Comparison of ENCODE assay signal across 12 mouse cellular contexts in the genomic region with DNA sequence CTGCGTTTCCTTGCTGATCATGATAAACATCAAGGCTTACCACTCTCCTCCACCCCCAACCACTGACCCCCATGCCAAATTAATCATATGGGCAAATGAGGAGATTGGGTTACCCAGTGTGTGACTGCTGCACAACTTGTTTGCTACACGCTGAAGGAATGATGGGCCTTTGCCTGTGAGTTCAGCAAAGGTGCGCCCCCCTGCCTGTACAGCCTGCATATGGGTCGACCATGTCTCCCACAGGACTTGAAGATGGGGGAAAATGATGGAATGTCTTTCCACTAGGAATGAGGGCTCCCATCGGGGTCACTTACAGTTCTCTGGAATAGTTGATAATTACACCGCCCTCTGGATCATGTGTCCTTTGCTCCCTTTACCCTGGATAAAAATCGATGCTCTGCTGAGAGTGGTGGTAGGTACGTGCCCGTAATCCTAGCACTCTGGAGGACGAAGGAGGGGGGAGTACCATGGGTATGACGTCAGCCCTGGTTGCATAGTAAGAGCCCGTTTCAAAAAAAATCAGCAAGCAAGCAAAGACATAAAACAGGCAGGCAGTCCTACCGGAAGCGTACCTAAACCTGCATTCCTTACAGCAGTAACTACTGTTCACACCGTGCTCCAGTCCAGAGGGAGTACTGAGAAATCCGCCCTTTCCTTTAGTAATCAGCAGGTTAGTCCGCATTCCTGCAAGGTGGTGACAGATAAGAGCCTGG. TPM values are rescaled to one million over a fixed set of nuclear protein-coding genes. Genes with fewer than 3 reads are reported as not detected.
DNase-seq lines count a peak whose midpoint lies in the region; ATAC-seq lines count a peak whose summit lies in the region.
"Had no signal": no experiment of that assay in that cellular context is flagged by ENCODE, and none has a peak within 500 bp of the region (broad histone marks: within the 10 kb centered on the region; RNA-seq: fewer than 3 reads in every experiment).

No protein-coding gene starts in this region.

- H3K4me1 ChIP-seq in hindbrain, embryonic 11.5 days (replicated peaks; ENCODE audit: control insufficient read depth, insufficient read depth, low read length): no peaks in the 10 kb centered on the region
- H3K4me1 ChIP-seq in hindbrain, embryonic 10.5 days (replicated peaks): 0 out of 2 replicates have a peak, but pooled peaks cover 6% of the 10 kb centered on the region
- no peaks in the 10 kb centered on the region for H3K4me1 ChIP-seq in liver, embryonic 15.5 days (replicated peaks)

- 66% methylated on average over 17 of the region's 17 CpGs for WGBS in hindbrain, embryonic 11.5 days
- WGBS in hindbrain, embryonic 10.5 days: 57% methylated on average over 17 of the region's 17 CpGs
- 38% methylated on average over 17 of the region's 17 CpGs for WGBS in liver, embryonic 15.5 days (ENCODE audit: insufficient replicate concordance)

- no peaks in the 10 kb centered on the region for H3K9me3 ChIP-seq in hindbrain, embryonic 11.5 days (ENCODE audit: control insufficient read depth, low read length)
- no peaks in the 10 kb centered on the region for H3K9me3 ChIP-seq in hindbrain, embryonic 10.5 days
- H3K9me3 ChIP-seq in liver, embryonic 15.5 days (replicated peaks): no peaks in the 10 kb centered on the region

- DNase-seq in hindbrain, embryonic 11.5 days (ENCODE audit: low spot score): no peak
- no peak for DNase-seq in hindbrain, embryonic 10.5 days (ENCODE audit: low spot score)
- peak; percentile 53 for DNase-seq in R1 (ENCODE audit: low read depth, low spot score)
- peak; percentile 52 for DNase-seq in forelimb bud, embryonic 11.5 days (ENCODE audit: low read depth, low spot score)
- no peak for DNase-seq in right cerebral cortex, postnatal 10 days (ENCODE audit: low spot score in 2 of 2)
- no peak for DNase-seq in adrenal gland, postnatal 4 days (ENCODE audit: low spot score in 2 of 2)
- DNase-seq: adrenal gland, postnatal 14 days; cerebellum, postnatal 14 days; gastrocnemius, postnatal 25 days had no signal

- H3K36me3 ChIP-seq in hindbrain, embryonic 11.5 days (ENCODE audit: control insufficient read depth, insufficient read depth, low read length): no peaks in the 10 kb centered on the region
- no peaks in the 10 kb centered on the region for H3K36me3 ChIP-seq in hindbrain, embryonic 10.5 days
- H3K36me3 ChIP-seq in liver, embryonic 15.5 days (replicated peaks): no peaks in the 10 kb centered on the region

- no peaks in the 10 kb centered on the region for H3K27me3 ChIP-seq in hindbrain, embryonic 11.5 days (ENCODE audit: control insufficient read depth, insufficient read depth, low read length)
- no peaks in the 10 kb centered on the region for H3K27me3 ChIP-seq in hindbrain, embryonic 10.5 days (ENCODE audit: insufficient read depth, poor library complexity, severe bottlenecking)
- H3K27me3 ChIP-seq in liver, embryonic 15.5 days: no peaks in the 10 kb centered on the region

- no peak overlapping the region for H3K27ac ChIP-seq in hindbrain, embryonic 11.5 days (ENCODE audit: low read depth, low read length)
- no peak overlapping the region for H3K27ac ChIP-seq in hindbrain, embryonic 10.5 days
- no peak overlapping the region for H3K27ac ChIP-seq in liver, embryonic 15.5 days (replicated peaks)
- H3K27ac ChIP-seq: left cerebral cortex, adult 2 months had no signal

- no peak overlapping the region for H3K4me3 ChIP-seq in hindbrain, embryonic 11.5 days (ENCODE audit: low read depth, low read length)
- H3K4me3 ChIP-seq in hindbrain, embryonic 10.5 days: no peak overlapping the region
- H3K4me3 ChIP-seq in liver, embryonic 15.5 days (replicated peaks): no peak overlapping the region
- H3K4me3 ChIP-seq: left cerebral cortex, adult 2 months had no signal

- no peak overlapping the region for H3K4me2 ChIP-seq in hindbrain, embryonic 11.5 days (replicated peaks; ENCODE audit: low read depth, low read length)
- H3K4me2 ChIP-seq in liver, embryonic 15.5 days: peak overlapping the region; percentile 34

- 0 out of 2 replicates have a peak, but pooled peaks have one; percentile 43 for ATAC-seq in hindbrain, embryonic 11.5 days (ENCODE audit: low FRiP score)
- ATAC-seq in liver, embryonic 15.5 days (ENCODE audit: insufficient read depth): peak; percentile 78
- ATAC-seq in frontal cortex, adult (ENCODE audit: low TSS enrichment): no peak

- no peak overlapping the region for H3K9ac ChIP-seq in hindbrain, embryonic 11.5 days (ENCODE audit: low read depth, low read length)
- no peak overlapping the region for H3K9ac ChIP-seq in liver, embryonic 15.5 days

RNA-seq across cellular contexts. Expression of gene Bmp8b, which starts 11.7 kb away (rescaled TPM):
- 0.20 TPM in 1 of 2 replicates, not detected in the other for polyA plus RNA-seq in hindbrain, embryonic 11.5 days (2014; fragmentation: Nextera tagmentation; extraction: Ambion mirVana)
- polyA plus RNA-seq in hindbrain, embryonic 10.5 days (2016; fragmentation: Nextera tagmentation; extraction: Ambion mirVana): 0.25 and 0.60 TPM in 2 replicates
- 0.15 and 0.25 TPM in 2 replicates for polyA plus RNA-seq in liver, embryonic 15.5 days (2015; fragmentation: Nextera tagmentation; extraction: Ambion mirVana)
- under 1 TPM in 1 of 2 experiments, not detected in 1; 0.20 TPM for total RNA-seq in adrenal gland, postnatal 4 days (2021)
- total RNA-seq: adrenal gland, postnatal 14 days; gastrocnemius, postnatal 25 days had no signal

RNA-seq across cellular contexts. Expression of gene Oxct2b, which starts 22.8 kb away (rescaled TPM):
- 0.13 and 0.28 TPM in 2 replicates for polyA plus RNA-seq in hindbrain, embryonic 11.5 days (2014; fragmentation: Nextera tagmentation; extraction: Ambion mirVana)
- polyA plus RNA-seq in hindbrain, embryonic 10.5 days (2016; fragmentation: Nextera tagmentation; extraction: Ambion mirVana): not detected in 2 replicates
- not detected in 2 replicates for polyA plus RNA-seq in liver, embryonic 15.5 days (2015; fragmentation: Nextera tagmentation; extraction: Ambion mirVana)
- total RNA-seq in adrenal gland, postnatal 4 days (2021): not detected
- total RNA-seq: adrenal gland, postnatal 14 days; gastrocnemius, postnatal 25 days had no signal

RNA-seq across cellular contexts. Expression of gene Ppie, which starts 46.5 kb away (rescaled TPM):
- polyA plus RNA-seq in hindbrain, embryonic 11.5 days (2014; fragmentation: Nextera tagmentation; extraction: Ambion mirVana): 106 and 112 TPM in 2 replicates
- 114 and 127 TPM in 2 replicates for polyA plus RNA-seq in hindbrain, embryonic 10.5 days (2016; fragmentation: Nextera tagmentation; extraction: Ambion mirVana)
- 36.8 TPM in 2 replicates for polyA plus RNA-seq in liver, embryonic 15.5 days (2015; fragmentation: Nextera tagmentation; extraction: Ambion mirVana)
- 10 to 100 TPM; 57.1 to 57.8 TPM for total RNA-seq in adrenal gland, postnatal 4 days (2021)

Comparison
In these comparisons a context has a peak if more than half of its experiments do, and no peak if none do; other contexts are left out.
1. DNase-seq: peak in R1 (single experiment) and forelimb bud, embryonic 11.5 days (single experiment); none in hindbrain, embryonic 11.5 days (single experiment), hindbrain, embryonic 10.5 days (single experiment), right cerebral cortex, postnatal 10 days (0 of 2) and adrenal gland, postnatal 4 days (0 of 2).